Comparison of ENCODE assay signal across 28 mouse cellular contexts in the genomic region with DNA sequence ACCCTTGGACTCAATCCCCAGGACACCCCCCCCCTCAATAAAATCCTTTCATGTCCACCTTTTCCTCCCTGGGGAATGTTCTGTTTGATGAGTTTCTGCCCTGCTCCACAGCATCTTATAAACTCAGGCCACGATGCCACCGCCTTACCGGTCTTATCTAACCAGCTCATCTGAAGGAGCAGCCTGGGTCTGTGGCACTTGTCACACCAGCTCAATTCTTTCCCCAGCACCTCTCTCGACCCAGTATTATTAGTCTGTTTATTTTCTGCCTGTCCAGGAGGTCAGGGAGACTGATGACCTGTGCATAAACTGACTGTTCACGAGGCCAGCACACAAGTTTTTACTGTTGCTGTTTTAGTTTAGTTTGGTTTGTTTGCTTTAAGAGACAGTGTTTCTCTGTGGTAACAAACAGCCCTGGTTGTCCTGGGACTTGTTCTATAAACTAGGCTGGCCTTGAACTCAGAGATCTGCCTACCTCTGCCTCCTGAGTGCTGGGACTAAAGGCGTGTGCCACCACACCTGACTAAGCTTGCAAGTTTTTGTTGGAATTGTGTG. TPM values are rescaled to one million over a fixed set of nuclear protein-coding genes. Genes with fewer than 3 reads are reported as not detected.
DNase-seq lines count a peak whose midpoint lies in the region; ATAC-seq and TF ChIP-seq lines count a peak whose summit lies in the region.
"Had no signal": no experiment of that assay in that cellular context is flagged by ENCODE, and none has a peak within 500 bp of the region (broad histone marks: within the 10 kb centered on the region; RNA-seq: fewer than 3 reads in every experiment).

No protein-coding gene starts in this region.

- 23% methylated on average over 6 of the region's 6 CpGs for WGBS in liver, embryonic 14.5 days (ENCODE audit: insufficient replicate concordance)
- WGBS in embryonic facial prominence, embryonic 10.5 days = 73% methylated on average over 6 of the region's 6 CpGs

- no peak overlapping the region for H3K9ac ChIP-seq in ES-E14 (ENCODE audit: insufficient read depth, low read depth, low read length, poor library complexity, severe bottlenecking)
- H3K9ac ChIP-seq in liver, embryonic 14.5 days (replicated peaks) = peak overlapping the region; percentile 66
- H3K9ac ChIP-seq: embryonic facial prominence, embryonic 12.5 days; forebrain, postnatal 0 days; hindbrain, embryonic 14.5 days; limb, embryonic 13.5 days; midbrain, embryonic 12.5 days had no signal

- in situ Hi-C loops in ES-E14 (cut with MboI; ENCODE audit: low sequenced_read_pairs in 2 of 2, unreplicated experiment in 2 of 2) = no loop called here

- H3K27me3 ChIP-seq in E14TG2a.4 (ENCODE audit: insufficient read depth, low read length) = no peaks in the 10 kb centered on the region
- no peaks in the 10 kb centered on the region for H3K27me3 ChIP-seq in erythroblast, embryonic 14.5 days (ENCODE audit: control insufficient read depth)
- no peaks in the 10 kb centered on the region for H3K27me3 ChIP-seq in liver, embryonic 14.5 days (ENCODE audit: control insufficient read depth, insufficient read depth, low read length)
- no peaks in the 10 kb centered on the region for H3K27me3 ChIP-seq in embryonic facial prominence, embryonic 10.5 days (replicated peaks; ENCODE audit: low read depth, poor library complexity, severe bottlenecking)
- H3K27me3 ChIP-seq: embryonic facial prominence, embryonic 12.5 days; limb, embryonic 13.5 days; midbrain, embryonic 12.5 days had no signal

- no peak for DNase-seq in ES-E14 (ENCODE audit: low read depth, low spot score)
- DNase-seq in liver, embryonic 14.5 days (ENCODE audit: low read depth in 3 of 3, low spot score in 3 of 3) = peak in 2 of 3 experiments; percentile 57 to 58
- no peak for DNase-seq in MN1 (ENCODE audit: low spot score)
- DNase-seq in embryonic facial prominence, embryonic 10.5 days (ENCODE audit: low spot score) = no peak
- no peak for DNase-seq in urinary bladder, adult 18-20 months (ENCODE audit: low spot score in 2 of 2)
- no peak for DNase-seq in gastrocnemius, postnatal 25 days
- DNase-seq: forebrain, postnatal 0 days; heart, adult 2 months; heart, postnatal 36 days; layer of hippocampus, postnatal 36 days; right cerebral cortex, postnatal 4 days; thymus, postnatal 14 days had no signal

- no peak for TF ChIP-seq EP300 in liver, embryonic 14.5 days (IDR thresholded peaks at IDR 0.05; ENCODE audit: low read depth)

- peaks cover 25% of the 10 kb centered on the region for H3K36me3 ChIP-seq in E14TG2a.4 (ENCODE audit: insufficient read depth, low read length)
- peaks cover 20% of the 10 kb centered on the region for H3K36me3 ChIP-seq in ES-E14 (ENCODE audit: control insufficient read depth, insufficient read depth, low read length, poor library complexity, severe bottlenecking)
- peaks cover 27% of the 10 kb centered on the region for H3K36me3 ChIP-seq in erythroblast, embryonic 14.5 days (ENCODE audit: control insufficient read depth)
- H3K36me3 ChIP-seq in liver, embryonic 14.5 days (replicated peaks; ENCODE audit: control insufficient read depth, insufficient read depth, low read depth) = peaks cover 23% of the 10 kb centered on the region
- peaks cover 24% of the 10 kb centered on the region for H3K36me3 ChIP-seq in embryonic facial prominence, embryonic 10.5 days (replicated peaks)

- H3K4me3 ChIP-seq in E14TG2a.4 (replicated peaks; ENCODE audit: low read length) = 0 out of 2 replicates have a peak overlapping the region, but pooled peaks have one; percentile 74
- no peak overlapping the region for H3K4me3 ChIP-seq in ES-E14 (ENCODE audit: insufficient read depth in 1 of 2, low read depth in 1 of 2, low read length in 2 of 2, poor library complexity in 1 of 2, severe bottlenecking in 1 of 2)
- H3K4me3 ChIP-seq in erythroblast, embryonic 14.5 days (replicated peaks) = peak overlapping the region; percentile 89
- no peak overlapping the region; a peak in 1 of 4 replicates for H3K4me3 ChIP-seq in liver, embryonic 14.5 days (ENCODE audit: insufficient read depth in 1 of 2, low read depth in 2 of 2, low read length in 2 of 2)
- no peak overlapping the region for H3K4me3 ChIP-seq in embryonic facial prominence, embryonic 10.5 days
- H3K4me3 ChIP-seq: embryonic facial prominence, embryonic 12.5 days; heart, adult 2 months; limb, embryonic 13.5 days; midbrain, embryonic 12.5 days had no signal

- H3K9me3 ChIP-seq in E14TG2a.4 (ENCODE audit: low read length) (no peaks in the 10 kb centered on the region), ES-E14 (ENCODE audit: control insufficient read depth, insufficient read depth, low read depth, low read length) (no peaks in the 10 kb centered on the region)
- no peaks in the 10 kb centered on the region for H3K9me3 ChIP-seq in erythroblast, embryonic 14.5 days (ENCODE audit: control insufficient read depth, low read length)
- no peaks in the 10 kb centered on the region for H3K9me3 ChIP-seq in liver, embryonic 14.5 days (ENCODE audit: control insufficient read depth, low read length)
- H3K9me3 ChIP-seq in embryonic facial prominence, embryonic 10.5 days = no peaks in the 10 kb centered on the region
- H3K9me3 ChIP-seq: embryonic facial prominence, embryonic 12.5 days; limb, embryonic 13.5 days; midbrain, embryonic 12.5 days had no signal

- H3K4me1 ChIP-seq in E14TG2a.4 (replicated peaks; ENCODE audit: low read depth, low read length) (peaks cover 71% of the 10 kb centered on the region), ES-E14 (ENCODE audit: control insufficient read depth in 2 of 2, insufficient read depth in 2 of 2, low read length in 2 of 2, poor library complexity in 1 of 2) (peaks cover 6 to 21% of the 10 kb centered on the region in 2 experiments)
- H3K4me1 ChIP-seq in erythroblast, embryonic 14.5 days (ENCODE audit: control insufficient read depth) = peaks cover 53% of the 10 kb centered on the region
- peaks cover 13 to 27% of the 10 kb centered on the region in 2 experiments for H3K4me1 ChIP-seq in liver, embryonic 14.5 days (replicated peaks; ENCODE audit: control insufficient read depth in 2 of 2, insufficient read depth in 2 of 2, low read length in 1 of 2)
- peaks cover 3% of the 10 kb centered on the region for H3K4me1 ChIP-seq in embryonic facial prominence, embryonic 10.5 days
- H3K4me1 ChIP-seq: embryonic facial prominence, embryonic 12.5 days had no signal

- peak overlapping the region; percentile 77 for H3K4me2 ChIP-seq in liver, embryonic 14.5 days (ENCODE audit: low read depth)
- H3K4me2 ChIP-seq: embryonic facial prominence, embryonic 12.5 days; hindbrain, embryonic 14.5 days; limb, embryonic 13.5 days; midbrain, embryonic 12.5 days had no signal

- no peak for ATAC-seq in liver, embryonic 14.5 days (ENCODE audit: insufficient read depth)
- ATAC-seq: forebrain, postnatal 0 days had no signal

- TF ChIP-seq CTCF in E14TG2a.4 (conservative IDR thresholded peaks at IDR 0.05; ENCODE audit: low read length) = no peak
- no peak for TF ChIP-seq CTCF in liver, embryonic 14.5 days (IDR thresholded peaks at IDR 0.05; ENCODE audit: low read depth)

- H3K27ac ChIP-seq in ES-E14 (ENCODE audit: insufficient read depth, low read depth, low read length, poor library complexity, severe bottlenecking) = peak overlapping the region; percentile 56; the same call in 1 of the 2 replicates
- H3K27ac ChIP-seq in liver, embryonic 14.5 days = peak overlapping the region; percentile 89
- no peak overlapping the region for H3K27ac ChIP-seq in embryonic facial prominence, embryonic 10.5 days (replicated peaks)
- H3K27ac ChIP-seq: embryonic facial prominence, embryonic 12.5 days; heart, adult 2 months; hindbrain, embryonic 14.5 days; limb, embryonic 13.5 days; midbrain, embryonic 12.5 days had no signal

TF ChIP-seq in ES-E14, 5 proteins besides CTCF, POLR2A, EP300 and RAD21:
- no peak for TF ChIP-seq CHD2 (IDR thresholded peaks at IDR 0.05; ENCODE audit: low read depth, low read length)

RNA-seq across cellular contexts. Expression of gene Eif1, which starts 1.8 kb away (rescaled TPM):
- 322 and 326 TPM in 2 replicates for total RNA-seq in ES-E14 (2012; rRNA removed)
- polyA plus RNA-seq in erythroblast, embryonic 14.5 days (2012) = 151 and 186 TPM in 2 replicates
- polyA plus RNA-seq in liver, embryonic 14.5 days (2012; rRNA removed) = 96.0 and 191 TPM in 2 replicates
- 1,798 and 1,809 TPM in 2 replicates for polyA plus RNA-seq in liver, embryonic 14.5 days (2014; fragmentation: Nextera tagmentation; extraction: Ambion mirVana)
- 1,675 and 1,681 TPM in 2 replicates for polyA plus RNA-seq in embryonic facial prominence, embryonic 10.5 days (2016; fragmentation: Nextera tagmentation; extraction: Ambion mirVana)
- 1,000 to 10,000 TPM; 1,016 to 1,083 TPM for total RNA-seq in gastrocnemius, postnatal 25 days (2021)

RNA-seq across cellular contexts. Expression of gene Gast, which starts 16.3 kb away (rescaled TPM):
- total RNA-seq in ES-E14 (2012; rRNA removed) = 1.6 and 2.9 TPM in 2 replicates
- 0.09 and 0.11 TPM in 2 replicates for polyA plus RNA-seq in erythroblast, embryonic 14.5 days (2012)
- polyA plus RNA-seq in liver, embryonic 14.5 days (2012; rRNA removed) = not detected in 2 replicates
- not detected in 2 replicates for polyA plus RNA-seq in liver, embryonic 14.5 days (2014; fragmentation: Nextera tagmentation; extraction: Ambion mirVana)
- 0.37 TPM in 1 of 2 replicates, not detected in the other for polyA plus RNA-seq in embryonic facial prominence, embryonic 10.5 days (2016; fragmentation: Nextera tagmentation; extraction: Ambion mirVana)
- not detected for total RNA-seq in gastrocnemius, postnatal 25 days (2021)
- total RNA-seq: forebrain, postnatal 0 days; heart, adult 2 months; heart, postnatal 36 days; layer of hippocampus, postnatal 36 days; left cerebral cortex, postnatal 14 days; monocyte, adult 5-6 weeks had no signal
- polyA plus RNA-seq: cerebellum, adult 2 months; embryonic facial prominence, embryonic 12.5 days; heart, adult 2 months; heart, embryonic 14.5 days; kidney, embryonic 14.5 days; limb, embryonic 13.5 days; lung, embryonic 16.5 days; neural tube, embryonic 11.5 days; testis, adult 2 months had no signal

RNA-seq across cellular contexts. Expression of gene Hap1, which starts 38.0 kb away (rescaled TPM):
- total RNA-seq in ES-E14 (2012; rRNA removed) = 21.4 and 34.2 TPM in 2 replicates
- 0.03 TPM in 1 of 2 replicates, not detected in the other for polyA plus RNA-seq in erythroblast, embryonic 14.5 days (2012)
- 0.23 and 0.51 TPM in 2 replicates for polyA plus RNA-seq in liver, embryonic 14.5 days (2012; rRNA removed)
- 0.06 and 0.38 TPM in 2 replicates for polyA plus RNA-seq in liver, embryonic 14.5 days (2014; fragmentation: Nextera tagmentation; extraction: Ambion mirVana)
- polyA plus RNA-seq in embryonic facial prominence, embryonic 10.5 days (2016; fragmentation: Nextera tagmentation; extraction: Ambion mirVana) = 14.0 and 14.2 TPM in 2 replicates
- total RNA-seq in gastrocnemius, postnatal 25 days (2021) = under 1 TPM; 0.27 to 0.28 TPM
- total RNA-seq: monocyte, adult 5-6 weeks had no signal

RNA-seq across cellular contexts. Expression of gene Krt42, which starts 48.2 kb away (rescaled TPM):
- total RNA-seq in ES-E14 (2012; rRNA removed) = 21.7 and 42.5 TPM in 2 replicates
- 0.04 TPM in 1 of 2 replicates, not detected in the other for polyA plus RNA-seq in erythroblast, embryonic 14.5 days (2012)
- polyA plus RNA-seq in liver, embryonic 14.5 days (2012; rRNA removed) = not detected in 2 replicates
- not detected in 2 replicates for polyA plus RNA-seq in liver, embryonic 14.5 days (2014; fragmentation: Nextera tagmentation; extraction: Ambion mirVana)
- polyA plus RNA-seq in embryonic facial prominence, embryonic 10.5 days (2016; fragmentation: Nextera tagmentation; extraction: Ambion mirVana) = not detected in 2 replicates
- not detected for total RNA-seq in gastrocnemius, postnatal 25 days (2021)
- total RNA-seq: forebrain, postnatal 0 days; heart, adult 2 months; heart, postnatal 36 days; layer of hippocampus, postnatal 36 days; left cerebral cortex, postnatal 14 days; monocyte, adult 5-6 weeks had no signal
- polyA plus RNA-seq: cerebellum, adult 2 months; cortical plate, adult 2 months; embryonic facial prominence, embryonic 12.5 days; forebrain, postnatal 0 days; heart, adult 2 months; heart, embryonic 14.5 days; hindbrain, embryonic 14.5 days; intestine, embryonic 14.5 days; kidney, embryonic 14.5 days; limb, embryonic 13.5 days; lung, embryonic 16.5 days; midbrain, embryonic 12.5 days; neural tube, embryonic 11.5 days; testis, adult 2 months had no signal

RNA-seq across cellular contexts. Expression of gene Krt17, which starts 57.1 kb away (rescaled TPM):
- 3.2 and 8.5 TPM in 2 replicates for total RNA-seq in ES-E14 (2012; rRNA removed)
- polyA plus RNA-seq in erythroblast, embryonic 14.5 days (2012) = 0.03 and 0.04 TPM in 2 replicates
- polyA plus RNA-seq in liver, embryonic 14.5 days (2012; rRNA removed) = 0.11 and 0.15 TPM in 2 replicates
- polyA plus RNA-seq in liver, embryonic 14.5 days (2014; fragmentation: Nextera tagmentation; extraction: Ambion mirVana) = 0.18 and 0.20 TPM in 2 replicates
- 0.28 and 0.67 TPM in 2 replicates for polyA plus RNA-seq in embryonic facial prominence, embryonic 10.5 days (2016; fragmentation: Nextera tagmentation; extraction: Ambion mirVana)
- total RNA-seq in gastrocnemius, postnatal 25 days (2021) = not detected
- total RNA-seq: forebrain, postnatal 0 days; heart, adult 2 months; heart, postnatal 36 days; layer of hippocampus, postnatal 36 days; left cerebral cortex, postnatal 14 days; monocyte, adult 5-6 weeks had no signal
- polyA plus RNA-seq: testis, adult 2 months had no signal

Comparison
In these comparisons a context has a peak if more than half of its experiments do, and no peak if none do; other contexts are left out.
1. H3K4me3 ChIP-seq: peak in E14TG2a.4 (single experiment) and erythroblast, embryonic 14.5 days (single experiment); none in ES-E14 (0 of 2), liver, embryonic 14.5 days (0 of 2) and embryonic facial prominence, embryonic 10.5 days (single experiment).
2. DNase-seq: peak in liver, embryonic 14.5 days (2 of 3); none in ES-E14 (single experiment), MN1 (single experiment), embryonic facial prominence, embryonic 10.5 days (single experiment), urinary bladder, adult 18-20 months (0 of 2) and gastrocnemius, postnatal 25 days (single experiment).